Mouse (Mus musculus) limb, embryonic 10.5 days (tissue): ENCODE data around the gene Vezf1. TPM values are rescaled to one million over a fixed set of nuclear protein-coding genes. Genes with fewer than 3 reads are reported as not detected.

Experiments used
- DNase-seq: peaks from one replicate; pipeline ENCODE4 v3.0.0-alpha.2; 2017; ENCODE audit warnings: low spot score
- H3K27ac ChIP-seq: fragments of 300-500 bp; sonication (generic); 2 replicates; pipeline ENCODE4 v1.5.1; 2016; ENCODE audit warnings: mild to moderate bottlenecking
- H3K27me3 ChIP-seq: fragments of 300-500 bp; sonication (generic); 2 replicates; pipeline ENCODE4 v1.6.1; 2016; ENCODE audit warnings: low read depth, mild to moderate bottlenecking; ENCODE audit not compliant: poor library complexity, severe bottlenecking
- H3K36me3 ChIP-seq: fragments of 300-500 bp; sonication (generic); 2 replicates; pipeline ENCODE4 v1.6.1; 2016; ENCODE audit warnings: mild to moderate bottlenecking, moderate library complexity
- H3K4me1 ChIP-seq: fragments of 300-500 bp; sonication (generic); 2 replicates; pipeline ENCODE4 v1.6.1; 2016
- H3K4me3 ChIP-seq: fragments of 300-500 bp; sonication (generic); 2 replicates; pipeline ENCODE4 v1.5.1; 2016; ENCODE audit warnings: mild to moderate bottlenecking, moderate library complexity
- H3K9me3 ChIP-seq: fragments of 300-500 bp; sonication (generic); replicated peaks from 2 replicates; pipeline ENCODE4 v1.6.1; 2016; ENCODE audit warnings: mild to moderate bottlenecking
- WGBS: fragments of 180-500 bp; shearing (Covaris S2); methylation state at CpG from one replicate; pipeline ENCODE4 v1.1.7; 2016; 5-methylcytosine and 5-hydroxymethylcytosine counted together
- polyA plus RNA-seq: library from polyadenylated mRNA; unstranded; fragments of >200 nt; fragmentation: Nextera tagmentation; extraction: Ambion mirVana; gene quantifications from 2 replicates; pipeline ENCODE4 v1.2.1, GENCODE M21; 2016

Vezf1 gene
- polyA plus RNA-seq, 1 experiment from 2014 or later, result 59.2 TPM

DNA sequence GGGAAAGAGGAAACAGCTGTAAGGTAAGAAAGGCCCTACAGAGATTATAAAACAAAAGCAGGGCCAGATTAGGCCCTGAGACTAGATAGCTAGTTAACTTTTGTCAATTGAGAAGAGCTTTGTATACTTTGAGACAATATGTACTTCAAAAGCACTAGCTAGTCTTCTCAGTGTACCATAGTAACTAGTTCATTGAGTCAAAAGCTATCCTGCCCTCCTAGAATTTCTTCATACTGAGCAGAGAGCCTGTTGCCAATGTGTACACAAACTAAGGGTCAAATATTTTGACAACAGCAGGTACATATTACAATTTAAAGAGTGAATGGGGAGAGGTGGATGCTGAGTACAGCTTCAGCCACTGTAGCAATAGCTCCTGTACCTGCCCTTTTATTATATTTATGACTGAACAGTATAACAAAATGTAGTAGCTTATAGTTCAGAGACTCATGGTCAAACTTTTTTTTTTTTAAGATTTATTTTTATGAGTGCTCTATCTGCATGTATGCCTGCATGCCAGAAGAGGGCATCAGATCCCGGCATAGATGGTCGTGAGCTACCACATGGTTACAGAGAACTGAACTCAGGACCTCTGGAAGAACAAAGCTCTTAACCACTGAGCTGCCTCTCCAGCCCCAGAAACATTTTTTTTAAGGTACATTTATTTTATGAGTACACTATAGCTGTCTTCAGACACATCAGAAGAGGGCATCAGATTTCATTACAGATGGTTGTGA is 6.0 kb upstream of the Vezf1 start:
- DNase-seq, result no peak
- Histone ChIP-seq H3K4me3 (no peak overlapping the region), H3K36me3 (no peaks in the 10 kb centered on the region), H3K27ac (no peak overlapping the region), H3K4me1 (peaks cover under 1% of the 10 kb centered on the region; the same call in 1 of the 2 replicates), H3K27me3 (no peaks in the 10 kb centered on the region), H3K9me3 (no peaks in the 10 kb centered on the region)
- WGBS, result 73% methylated on average over 2 of the region's 2 CpGs

DNA sequence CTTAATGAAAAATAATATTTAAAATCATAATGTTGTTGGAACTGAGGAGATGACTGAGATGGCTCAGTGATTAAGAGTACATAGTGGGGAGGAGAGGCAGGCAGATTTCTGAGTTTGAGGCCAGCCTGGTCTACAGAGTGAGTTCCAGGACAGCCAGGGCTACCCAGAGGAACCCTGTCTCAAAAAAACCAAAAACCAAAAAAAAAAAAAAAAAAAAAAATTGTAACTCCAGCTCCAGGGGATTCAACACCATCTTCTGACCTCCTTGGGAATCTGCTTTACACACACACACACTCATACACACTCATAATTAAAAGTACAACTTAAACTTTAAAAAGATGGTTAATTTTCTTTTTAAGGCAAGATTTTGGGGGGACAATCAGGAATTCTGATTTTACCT is 2.3 kb upstream of the Vezf1 start:
- no peak for DNase-seq
- no peaks in the 10 kb centered on the region for H3K27me3 ChIP-seq
- no peaks in the 10 kb centered on the region for H3K9me3 ChIP-seq
- no peaks in the 10 kb centered on the region for H3K36me3 ChIP-seq
- no peak overlapping the region for H3K27ac ChIP-seq
- peaks cover 21% of the 10 kb centered on the region for H3K4me1 ChIP-seq
- no peak overlapping the region for H3K4me3 ChIP-seq

DNA sequence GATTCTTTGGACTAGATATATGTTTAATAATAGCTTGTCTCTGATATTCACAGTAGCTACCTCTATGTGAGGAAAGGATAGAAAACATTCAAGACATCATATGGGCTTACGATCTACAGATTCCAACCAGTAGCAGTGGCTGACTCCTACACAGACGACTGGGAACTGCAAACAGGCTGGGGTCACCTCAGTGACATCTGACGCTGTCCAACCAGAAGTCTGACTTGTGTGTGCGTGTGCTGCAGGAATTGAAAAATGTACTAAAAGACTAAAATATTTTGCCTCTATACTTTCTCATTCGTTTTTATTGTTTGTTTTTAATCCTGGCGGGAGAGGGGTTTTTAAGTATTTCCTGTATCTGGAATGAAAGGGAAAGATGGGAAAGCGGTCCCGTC is 891 bp upstream of the Vezf1 start:
- H3K4me3 ChIP-seq, result peak overlapping the region; percentile 98
- no peaks in the 10 kb centered on the region for H3K9me3 ChIP-seq
- H3K27me3 ChIP-seq, result no peaks in the 10 kb centered on the region
- peaks cover 34% of the 10 kb centered on the region for H3K4me1 ChIP-seq
- DNase-seq, result no peak
- peak overlapping the region; percentile 100 for H3K27ac ChIP-seq
- 4% methylated on average over 8 of the region's 8 CpGs for WGBS
- H3K36me3 ChIP-seq, result no peaks in the 10 kb centered on the region

DNA sequence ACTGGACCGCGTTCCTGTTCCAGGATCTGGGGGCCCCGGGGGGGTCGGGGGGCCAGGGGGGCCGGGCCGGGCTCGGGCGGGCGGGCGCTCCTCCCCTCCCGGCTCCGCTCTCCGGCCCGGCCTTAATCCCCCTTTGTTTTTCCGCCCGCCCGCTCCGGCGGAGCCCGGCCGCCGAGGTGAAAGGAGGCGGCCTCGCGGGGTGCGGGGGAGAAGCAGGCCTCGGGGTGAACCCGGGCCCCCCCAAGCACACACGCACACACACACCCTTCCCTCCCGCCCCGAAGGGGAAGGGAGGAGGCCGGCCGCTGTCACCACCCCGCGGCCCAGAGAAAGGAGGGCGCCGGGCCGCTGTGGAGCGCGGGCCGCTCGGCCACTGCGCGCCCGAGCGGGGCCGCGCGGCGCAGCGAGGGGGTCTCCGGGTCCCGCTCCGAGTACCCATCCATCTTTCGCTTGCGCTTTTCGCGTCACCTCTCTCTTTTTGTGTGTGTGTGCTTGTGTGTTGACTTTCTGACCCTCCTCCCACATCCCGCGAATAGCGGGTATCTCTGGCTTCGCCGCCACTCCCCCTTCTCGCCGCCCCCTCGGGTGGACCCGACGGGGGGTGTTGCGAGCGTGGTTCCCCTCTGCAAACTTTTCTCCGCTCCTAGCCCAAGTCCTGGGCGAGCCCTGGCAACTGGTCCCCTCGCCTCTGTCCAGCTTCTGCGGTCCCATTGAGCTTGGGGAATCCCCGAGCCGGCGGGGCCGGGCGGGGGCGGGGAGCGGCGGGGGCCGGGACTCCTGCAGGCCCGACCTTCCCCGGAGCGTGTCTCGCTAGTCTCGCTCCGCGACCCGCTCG is 549 bp downstream of the Vezf1 start:
- WGBS, result under 1% methylated on average over 69 of the region's 92 CpGs
- no peaks in the 10 kb centered on the region for H3K9me3 ChIP-seq
- peaks cover 12% of the 10 kb centered on the region for H3K36me3 ChIP-seq
- H3K27ac ChIP-seq, result peak overlapping the region; percentile 100
- DNase-seq, result peak; percentile 76
- peaks cover 43% of the 10 kb centered on the region for H3K4me1 ChIP-seq
- H3K4me3 ChIP-seq, result peak overlapping the region; percentile 98
- no peaks in the 10 kb centered on the region for H3K27me3 ChIP-seq

DNA sequence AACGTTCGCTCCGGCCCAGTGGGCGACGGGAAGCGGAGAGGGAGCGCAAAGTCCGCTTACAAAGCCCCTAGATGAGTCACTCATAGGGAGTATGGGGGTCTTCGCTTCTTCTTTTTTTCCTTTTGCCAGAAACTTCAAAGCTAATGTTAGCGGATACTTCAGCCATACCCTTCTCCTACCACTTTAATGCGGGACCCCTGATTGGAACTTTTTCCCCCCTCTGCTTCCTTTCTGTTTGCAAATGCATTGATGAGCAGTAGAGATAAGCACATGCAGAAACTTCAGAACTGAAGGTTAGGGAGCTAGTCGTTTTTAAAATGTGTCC is 1.1 kb downstream of the Vezf1 start:
- Histone ChIP-seq H3K27me3 (no peaks in the 10 kb centered on the region), H3K9me3 (no peaks in the 10 kb centered on the region), H3K36me3 (peaks cover 17% of the 10 kb centered on the region), H3K4me3 (peak overlapping the region; percentile 98), H3K4me1 (peaks cover 43% of the 10 kb centered on the region), H3K27ac (peak overlapping the region; percentile 100)
- no peak for DNase-seq
- WGBS, result 0% methylated on average over 12 of the region's 12 CpGs

DNA sequence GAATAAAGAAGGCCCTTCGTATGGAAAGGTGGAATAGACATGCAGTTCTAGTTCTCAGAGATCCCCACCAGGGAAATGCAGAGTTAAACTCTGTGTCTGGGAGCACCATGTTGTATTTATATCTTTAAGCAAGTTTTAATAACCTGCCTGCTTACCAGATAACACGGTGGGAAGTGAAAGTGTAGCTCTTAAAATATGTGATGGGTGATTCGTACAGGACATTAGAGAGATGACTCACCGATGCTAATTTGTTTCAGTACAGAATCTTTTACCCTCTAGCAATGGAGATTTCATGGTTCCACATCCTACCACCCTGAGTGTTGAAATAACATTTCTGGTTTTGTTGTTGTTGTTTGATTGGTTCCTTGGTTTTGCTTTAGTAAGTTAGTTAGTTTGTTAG is 2.3 kb downstream of the Vezf1 start:
- DNase-seq, result no peak
- H3K9me3 ChIP-seq, result no peaks in the 10 kb centered on the region
- no peaks in the 10 kb centered on the region for H3K27me3 ChIP-seq
- peaks cover 43% of the 10 kb centered on the region for H3K4me1 ChIP-seq
- H3K4me3 ChIP-seq, result peak overlapping the region; percentile 98
- peaks cover 29% of the 10 kb centered on the region for H3K36me3 ChIP-seq
- H3K27ac ChIP-seq, result no peak overlapping the region
- WGBS, result 58% methylated on average over 4 of the region's 4 CpGs

DNA sequence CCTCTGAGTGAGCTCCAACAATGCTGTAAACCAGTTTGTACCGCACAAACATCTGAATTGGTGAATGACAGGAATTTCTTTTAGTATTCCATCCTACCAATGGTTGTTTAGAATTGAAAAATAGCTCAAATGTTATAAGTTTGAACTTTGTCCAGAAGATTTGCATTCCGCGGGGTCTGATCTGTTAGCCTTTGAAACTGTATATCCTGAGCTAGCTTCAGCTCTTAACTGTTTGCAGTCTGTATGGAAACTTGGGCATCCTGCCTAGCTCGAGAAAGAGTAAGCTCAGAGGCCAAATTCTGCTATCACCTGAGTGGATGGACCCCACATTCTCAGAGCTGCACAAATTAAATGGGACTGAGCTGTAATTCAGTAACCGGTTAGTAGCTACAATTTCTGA is 3.0 kb downstream of the Vezf1 start:
- WGBS, result 71% methylated on average over 5 of the region's 5 CpGs
- DNase-seq, result no peak
- H3K4me1 ChIP-seq, result peaks cover 43% of the 10 kb centered on the region

DNA sequence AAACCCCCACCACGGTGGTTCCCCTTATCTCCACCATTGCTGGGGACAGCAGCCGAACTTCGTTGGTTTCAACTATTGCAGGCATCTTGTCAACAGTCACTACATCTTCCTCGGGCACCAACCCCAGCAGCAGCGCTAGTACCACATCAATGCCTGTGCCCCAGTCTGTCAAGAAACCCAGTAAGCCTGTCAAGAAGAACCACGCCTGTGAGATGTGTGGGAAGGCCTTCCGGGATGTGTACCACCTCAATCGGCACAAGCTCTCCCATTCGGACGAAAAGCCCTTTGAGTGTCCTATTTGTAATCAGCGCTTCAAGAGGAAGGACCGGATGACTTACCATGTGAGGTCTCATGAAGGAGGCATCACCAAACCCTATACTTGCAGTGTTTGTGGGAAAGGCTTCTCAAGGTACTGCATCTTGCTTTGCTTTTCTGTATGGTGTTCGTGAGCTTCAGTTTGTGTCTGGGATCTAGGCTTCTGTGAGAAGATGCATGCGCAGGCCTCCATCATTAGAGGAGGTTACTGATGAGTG is 5.3 kb downstream of the Vezf1 start:
- Histone ChIP-seq H3K27me3 (no peaks in the 10 kb centered on the region), H3K9me3 (no peaks in the 10 kb centered on the region), H3K4me3 (no peak overlapping the region), H3K36me3 (peaks cover 59% of the 10 kb centered on the region), H3K27ac (no peak overlapping the region), H3K4me1 (peaks cover 35% of the 10 kb centered on the region)
- DNase-seq, result no peak
- 89% methylated on average over 14 of the region's 14 CpGs for WGBS

More for the DNA sequence above, 3.0 kb downstream of the Vezf1 start:
- Histone ChIP-seq H3K27me3 (no peaks in the 10 kb centered on the region), H3K27ac (no peak overlapping the region), H3K36me3 (peaks cover 36% of the 10 kb centered on the region), H3K4me3 (peak overlapping the region; percentile 8; the same call in 1 of the 2 replicates), H3K9me3 (no peaks in the 10 kb centered on the region)

DNA sequence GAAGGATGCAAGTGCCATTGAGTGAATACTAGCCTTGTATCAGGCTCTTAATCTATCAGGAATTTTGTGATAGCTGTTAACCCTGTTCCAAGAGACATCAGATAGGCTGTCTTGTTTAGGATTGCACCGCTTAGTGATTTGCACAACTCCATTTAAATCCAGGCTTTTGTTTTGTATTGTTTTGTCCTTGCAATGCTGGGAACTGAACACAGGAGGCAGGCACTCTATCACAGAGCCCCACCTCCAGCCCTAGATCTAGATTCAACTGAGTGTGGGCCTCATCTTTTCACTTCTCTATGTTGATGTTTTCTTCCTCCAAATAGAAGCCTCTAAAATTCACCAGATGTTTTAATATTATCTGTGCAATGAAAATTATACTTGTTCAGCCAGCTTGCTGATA is 7.6 kb downstream of the Vezf1 start:
- Histone ChIP-seq H3K9me3 (no peaks in the 10 kb centered on the region), H3K27me3 (no peaks in the 10 kb centered on the region), H3K27ac (no peak overlapping the region), H3K4me1 (peaks cover 23% of the 10 kb centered on the region), H3K4me3 (no peak overlapping the region), H3K36me3 (peaks cover 82% of the 10 kb centered on the region)
- 89% methylated on average over 1 of the region's 1 CpGs for WGBS
- DNase-seq, result no peak

DNA sequence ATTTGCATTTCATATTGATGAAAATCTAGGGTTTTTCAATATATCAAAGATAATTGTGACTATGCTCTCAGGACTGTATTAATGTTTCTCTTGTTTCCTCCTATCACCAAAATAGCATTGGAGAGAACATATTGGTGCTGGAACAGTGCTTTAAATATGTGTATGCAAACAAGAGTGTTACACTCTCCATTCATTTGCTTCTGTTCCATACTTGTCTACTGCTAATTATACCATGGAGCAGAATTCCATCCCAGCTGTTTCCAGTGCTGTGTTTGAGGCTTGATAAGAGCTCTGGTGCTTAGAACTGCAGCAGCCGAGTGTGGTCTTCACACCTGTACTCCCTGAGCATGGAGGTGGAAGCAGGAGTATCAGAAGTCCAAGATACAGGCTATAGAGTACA is 8.3 kb downstream of the Vezf1 start:
- Histone ChIP-seq H3K4me3 (no peak overlapping the region), H3K4me1 (peaks cover 16% of the 10 kb centered on the region), H3K9me3 (no peaks in the 10 kb centered on the region), H3K27me3 (no peaks in the 10 kb centered on the region), H3K27ac (no peak overlapping the region), H3K36me3 (peaks cover 89% of the 10 kb centered on the region)
- 96% methylated on average over 1 of the region's 1 CpGs for WGBS
- DNase-seq, result no peak

DNA sequence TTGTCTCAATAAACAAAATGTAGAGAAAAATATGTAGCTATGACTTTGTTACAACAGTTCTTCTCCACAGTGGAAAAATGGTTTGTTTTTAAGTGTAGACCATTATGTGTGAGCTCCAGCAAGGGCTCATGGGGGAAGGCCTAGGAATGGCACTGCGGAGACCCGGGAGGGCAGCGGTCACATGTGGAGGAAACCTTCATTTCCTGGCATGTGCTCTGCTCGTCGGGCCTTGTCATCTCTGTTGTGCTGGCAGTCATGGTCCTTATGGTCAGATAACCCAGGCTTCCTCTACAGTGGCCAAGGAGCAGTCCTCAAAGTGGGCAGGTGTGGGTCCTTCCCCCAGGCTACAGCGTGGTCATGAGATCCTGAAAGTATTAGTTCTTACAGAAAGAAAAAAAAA is 15.6 kb downstream of the Vezf1 start:
- H3K4me1 ChIP-seq, result peaks cover 18% of the 10 kb centered on the region
- no peak for DNase-seq
- no peaks in the 10 kb centered on the region for H3K9me3 ChIP-seq
- no peaks in the 10 kb centered on the region for H3K27me3 ChIP-seq
- no peak overlapping the region for H3K4me3 ChIP-seq
- no peak overlapping the region for H3K27ac ChIP-seq
- H3K36me3 ChIP-seq, result peaks cover 68% of the 10 kb centered on the region
- 75% methylated on average over 6 of the region's 6 CpGs for WGBS

DNA sequence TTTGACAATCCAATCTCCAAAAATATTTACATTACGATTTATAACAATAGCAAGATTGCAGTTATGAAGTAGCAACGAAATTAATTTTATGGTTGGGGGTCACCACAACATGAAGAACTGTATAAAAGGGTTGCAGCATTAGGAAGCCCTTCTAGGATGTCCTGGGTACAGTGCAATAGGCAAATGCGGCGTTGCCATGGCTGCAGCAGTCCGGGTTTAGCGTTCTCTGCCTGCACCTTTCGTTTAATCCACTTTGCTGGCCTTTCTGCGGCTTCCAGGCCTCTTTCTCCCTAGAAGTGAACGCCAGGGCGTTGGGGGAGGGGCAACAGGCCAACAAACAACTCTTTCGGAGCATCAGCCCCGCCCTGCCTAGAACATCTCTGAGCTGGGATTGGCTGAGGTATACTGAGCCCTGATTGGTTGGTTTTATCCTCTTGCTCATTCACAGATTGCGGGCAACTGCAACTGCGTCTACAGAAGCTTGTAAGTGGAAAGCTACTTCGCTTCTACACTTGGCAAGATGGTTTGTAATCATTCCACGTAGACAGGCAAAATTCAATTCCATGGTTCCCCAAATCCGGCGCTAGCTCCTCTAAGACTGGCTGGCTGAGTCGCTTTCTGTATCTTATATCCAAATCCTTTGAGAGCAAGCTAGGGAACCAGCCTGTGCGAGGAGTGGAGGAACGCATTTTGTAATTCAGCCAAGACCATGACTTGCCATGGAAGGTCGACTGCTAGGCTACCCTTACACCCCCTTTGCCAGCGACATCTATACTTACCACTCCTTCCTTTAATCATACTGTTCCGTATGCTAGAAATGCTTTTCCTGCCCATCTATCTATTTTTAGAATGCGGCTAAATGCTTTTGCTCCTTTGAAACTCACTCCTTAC is 18.9 kb downstream of the Vezf1 start:
- WGBS, result 9% methylated on average over 25 of the region's 25 CpGs

More for the DNA sequence above, 18.9 kb downstream of the Vezf1 start:
- Histone ChIP-seq H3K9me3 (no peaks in the 10 kb centered on the region), H3K27me3 (no peaks in the 10 kb centered on the region), H3K36me3 (peaks cover 35% of the 10 kb centered on the region), H3K4me1 (peaks cover 21% of the 10 kb centered on the region), H3K4me3 (peak overlapping the region; percentile 49), H3K27ac (peak overlapping the region; percentile 75)
- DNase-seq, result peak; percentile 93
